Mouse (Mus musculus): ENCODE measurements around the gene Ipo4. TPM values are rescaled to one million over a fixed set of nuclear protein-coding genes. Genes with fewer than 3 reads are reported as not detected.

Ipo4 gene
- 10 to 100 TPM; 12.2 to 12.4 TPM for total RNA-seq (2023)

DNA sequence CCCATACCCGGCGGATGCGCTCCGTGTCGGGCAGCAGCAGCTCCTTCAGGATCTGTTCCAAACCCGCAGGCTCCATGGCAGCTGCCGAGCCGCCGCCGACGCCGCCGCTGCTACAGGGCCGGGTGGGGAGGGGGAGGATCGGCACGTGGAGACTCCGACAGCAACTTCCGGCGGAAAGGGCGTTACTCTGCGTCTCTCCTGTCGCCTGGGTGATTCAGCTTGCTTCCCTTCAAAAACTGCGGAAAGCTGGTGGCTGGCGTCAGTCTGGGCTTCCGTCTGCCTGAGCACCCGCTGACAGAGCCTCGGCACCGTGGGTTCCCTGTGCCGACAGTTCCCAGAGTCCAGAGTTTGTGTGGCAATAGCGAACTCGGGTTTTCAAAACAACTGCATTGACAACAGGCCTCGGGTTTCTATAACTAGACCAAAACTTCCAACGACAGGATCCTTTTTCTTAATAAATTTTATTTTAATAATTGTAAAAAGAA, at the start of gene Ipo4:
Gene Ipo4, minus strand, starts transcription at position 435 of the 485 bp plus-strand sequence.

DNA sequence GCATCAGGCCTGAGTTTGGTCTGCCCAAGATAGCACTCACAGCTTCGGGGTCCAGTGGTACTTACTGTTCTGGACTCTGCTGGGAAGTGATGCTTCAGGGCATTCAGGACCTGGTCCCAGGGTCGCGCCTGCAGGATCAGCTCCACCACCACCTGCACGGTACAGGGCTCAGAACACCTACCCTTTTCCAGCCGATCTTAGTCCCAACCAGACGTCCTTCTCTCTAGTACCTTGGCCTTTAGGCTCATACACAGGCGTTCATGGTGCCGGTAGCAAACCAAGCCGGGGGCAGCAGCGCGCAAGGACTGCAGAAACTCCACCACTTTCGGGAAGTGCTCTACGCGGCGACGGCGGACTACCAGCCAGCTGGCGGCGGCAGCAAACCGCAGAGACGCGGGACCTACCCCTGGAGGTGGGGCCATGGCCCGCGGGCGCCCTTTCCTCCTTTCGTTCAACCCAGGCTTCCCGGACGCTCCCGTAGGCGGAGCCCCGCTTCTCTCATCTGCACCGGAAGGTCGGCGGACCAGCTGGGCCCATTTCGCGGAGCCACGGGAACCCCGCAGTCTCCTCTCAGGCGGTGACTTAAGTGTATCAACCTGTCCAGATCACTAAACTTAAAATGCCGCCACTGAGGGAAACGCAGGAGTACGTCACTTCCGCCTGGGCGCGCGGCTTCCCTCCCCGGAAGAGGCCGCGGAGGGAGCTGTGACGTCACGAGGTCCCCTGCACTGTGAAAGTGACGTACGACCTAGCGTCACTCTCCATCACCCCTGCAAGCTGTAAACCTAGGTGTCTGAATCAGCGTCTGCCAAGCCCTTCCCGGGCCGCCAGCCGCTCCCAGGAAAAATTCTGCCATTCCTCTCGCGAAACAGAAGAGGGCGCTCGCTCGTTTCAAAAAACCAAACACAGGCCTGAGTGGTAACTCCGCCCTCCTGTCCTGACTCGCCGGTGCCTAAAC, 45.7 kb upstream of the Ipo4 start, which contains the start of gene Tinf2:
Gene Tinf2, minus strand, starts transcription at position 661 of the 958 bp plus-strand sequence.

DNA sequence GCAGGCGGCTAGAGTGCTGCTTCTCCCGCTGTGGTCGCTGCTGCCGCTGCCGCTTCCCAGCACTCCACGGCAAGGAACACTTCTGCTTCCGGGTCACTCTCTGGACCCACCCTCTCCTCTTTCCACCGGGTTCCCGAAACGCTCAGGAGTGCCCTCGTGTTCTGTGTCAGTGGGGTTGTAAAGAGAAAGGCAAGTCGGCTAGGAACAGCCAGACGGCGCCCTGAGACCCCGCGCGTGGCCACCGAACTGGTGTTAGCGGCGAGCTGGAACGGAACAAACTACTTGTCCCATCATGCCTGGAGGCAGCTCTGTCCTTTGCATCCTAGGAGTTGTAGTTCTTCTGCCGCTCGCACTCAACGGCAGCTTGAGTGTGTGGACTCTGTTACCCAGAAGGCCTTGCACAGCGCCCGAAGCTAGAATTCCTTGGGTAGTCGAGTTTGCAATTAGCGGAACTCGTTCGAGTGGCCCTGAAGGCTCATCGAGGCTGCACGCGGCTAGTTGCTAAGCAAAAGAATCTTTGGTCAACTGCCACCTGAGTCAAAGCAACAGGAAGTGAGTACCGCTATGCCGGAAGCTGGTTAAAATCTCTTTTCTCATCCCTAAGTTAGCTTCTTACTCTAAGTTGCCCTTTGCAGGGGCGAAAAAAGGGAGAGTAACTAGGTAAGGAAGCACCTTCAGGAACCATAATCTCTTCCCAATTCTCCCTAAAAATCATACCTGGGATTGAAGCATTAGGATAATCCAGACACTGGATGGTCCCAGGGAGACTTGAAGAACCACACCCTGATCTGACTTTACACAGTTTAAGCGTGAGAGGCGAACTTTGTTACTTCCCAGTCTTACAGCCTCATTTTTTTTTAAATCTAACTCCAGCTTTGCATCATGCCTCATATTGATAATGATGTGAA, 36.3 kb upstream of the Ipo4 start, which contains the start of the genes Gmpr2 and Nedd8:
Gene Gmpr2, plus strand, starts transcription at position 109 of the 908 bp plus-strand sequence.
Gene Nedd8, minus strand, starts transcription at position 292 of the 908 bp plus-strand sequence.

DNA sequence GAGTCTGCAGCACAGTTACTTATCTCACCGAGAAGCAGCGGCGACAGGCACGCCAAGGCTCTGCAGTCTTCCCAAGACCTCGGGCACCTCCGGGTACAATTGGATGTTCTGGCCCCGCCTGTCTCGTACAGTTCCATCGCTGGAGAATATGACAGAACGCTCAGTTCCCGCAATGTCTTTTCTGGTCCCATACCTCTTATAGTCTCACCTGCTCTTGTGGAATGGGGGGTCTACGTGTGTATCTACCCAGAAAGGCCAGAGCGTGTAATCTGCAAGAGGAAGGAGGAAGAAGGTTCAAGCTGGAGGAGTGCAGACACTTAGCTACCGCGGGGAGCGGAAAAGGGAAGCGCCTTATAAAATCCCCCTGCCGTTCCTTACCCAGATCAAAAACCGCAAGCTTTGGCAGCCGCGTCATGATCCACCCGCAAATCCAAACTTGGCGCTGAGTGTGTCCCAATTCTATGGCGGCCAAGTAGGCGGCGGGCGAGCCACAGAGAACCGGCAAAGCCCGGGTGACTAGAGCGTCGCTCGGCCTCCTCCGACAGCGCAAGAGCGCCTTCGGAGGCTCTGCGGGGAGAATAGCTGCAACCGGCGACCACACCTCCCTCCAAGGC, 24.3 kb upstream of the Ipo4 start, which contains the start of gene Mdp1:
Gene Mdp1, minus strand, starts transcription at position 549 of the 614 bp plus-strand sequence.

DNA sequence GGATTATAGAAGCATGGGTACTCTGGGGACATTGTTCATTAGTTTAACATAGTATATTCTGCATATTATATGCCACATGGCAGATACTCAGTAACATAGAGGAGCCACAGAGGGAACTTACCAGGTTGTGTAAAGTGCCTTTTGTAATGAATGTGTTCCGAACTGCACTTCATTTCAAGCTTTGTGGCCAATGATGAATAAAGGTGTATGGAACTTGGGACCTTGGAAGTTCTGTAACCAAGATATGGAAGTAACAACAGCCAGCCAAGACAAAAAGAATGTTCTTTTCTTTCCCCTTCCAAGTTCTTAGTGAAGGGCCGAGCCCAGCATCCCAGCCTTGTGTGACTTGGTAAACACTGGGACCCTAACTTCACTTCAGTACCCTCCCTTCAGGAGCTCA, 14.1 kb upstream of the Ipo4 start, which contains the start of gene Tssk4:
Gene Tssk4, plus strand, starts transcription at position 301 of the 400 bp plus-strand sequence.

DNA sequence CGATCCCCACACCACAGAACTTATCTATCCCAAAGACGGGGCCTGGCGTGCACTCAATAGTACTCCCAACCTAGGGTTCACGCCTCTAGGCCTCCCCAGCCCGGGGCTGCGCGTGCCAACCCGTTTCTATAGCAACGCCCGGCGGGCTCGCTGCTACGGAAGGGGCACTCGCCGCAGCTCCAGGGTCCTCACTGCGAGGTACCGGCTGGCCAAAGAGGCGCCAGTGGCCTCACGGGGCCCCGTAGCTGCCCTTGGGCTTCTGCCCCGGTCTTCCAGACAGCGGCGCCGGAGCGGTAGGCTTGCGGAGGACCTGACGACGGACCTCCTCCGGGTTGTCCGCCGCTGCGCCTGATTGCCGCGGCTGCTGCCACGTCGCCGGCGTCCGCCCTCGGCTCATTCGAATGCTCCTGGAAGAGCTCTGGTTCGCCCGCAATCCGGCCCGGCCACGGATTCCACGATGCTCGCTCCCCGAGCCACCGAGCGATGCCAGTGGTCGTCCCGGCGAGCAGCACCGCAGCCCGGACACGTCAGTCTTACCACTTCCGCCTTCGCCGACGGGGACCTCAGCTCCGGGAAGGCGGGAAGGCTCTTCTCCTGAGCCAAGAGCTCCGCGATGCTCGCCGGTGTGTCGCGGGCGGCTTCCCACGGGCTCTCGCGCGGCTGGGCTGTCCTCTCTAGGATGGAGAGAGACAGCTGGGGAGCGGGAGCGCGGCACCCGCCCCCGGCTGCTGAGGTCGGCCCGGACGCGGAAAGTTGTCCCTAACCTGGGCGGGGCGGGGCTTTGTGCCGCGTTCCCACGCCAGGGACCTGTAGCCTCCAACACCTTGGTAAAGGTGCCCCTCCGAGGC, 7.5 kb upstream of the Ipo4 start, which contains the start of gene Tm9sf1:
Gene Tm9sf1, minus strand, starts transcription at position 747 of the 848 bp plus-strand sequence.

DNA sequence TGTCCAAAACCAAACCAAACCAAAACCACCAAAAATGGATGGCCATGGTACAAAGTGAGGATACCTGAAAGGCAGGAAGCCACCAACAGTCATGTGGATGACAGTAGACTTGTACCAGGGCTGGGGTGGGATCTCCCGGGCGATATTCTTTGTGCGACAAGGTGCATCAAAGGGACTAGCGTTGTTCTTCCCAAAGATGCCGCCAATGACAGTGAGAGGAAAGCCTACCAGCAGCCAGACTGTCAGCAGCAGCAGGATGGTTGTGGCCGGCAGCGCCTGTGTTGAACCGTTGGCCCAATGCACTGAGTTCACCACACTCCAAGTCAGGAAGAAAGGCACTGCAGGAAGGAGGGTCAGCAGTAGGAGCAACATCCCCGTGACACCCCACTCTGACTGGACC, 2.0 kb upstream of the Ipo4 start, which contains the start of gene Gm49378:
Gene Gm49378, minus strand, starts transcription at position 101 of the 400 bp plus-strand sequence.

DNA sequence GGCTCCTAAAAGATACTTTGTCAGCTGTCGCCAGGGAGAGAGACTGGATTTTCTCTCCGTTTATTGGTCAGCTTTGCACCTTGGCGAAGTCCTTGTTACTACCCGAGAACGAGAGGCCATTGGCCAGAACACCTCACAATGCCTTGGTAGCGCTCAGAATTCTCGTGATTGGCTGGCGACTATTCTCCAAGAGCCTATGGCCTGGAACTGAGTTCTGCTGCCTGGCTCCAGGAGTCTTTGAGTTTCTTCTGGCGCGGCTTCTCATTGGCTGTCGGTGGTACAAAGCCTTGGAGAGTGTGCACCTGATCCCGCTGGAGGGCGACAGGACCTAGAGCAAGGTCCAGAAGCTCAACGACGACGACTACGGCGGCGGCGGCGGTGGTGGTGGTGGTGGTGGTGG, 17.9 kb downstream of the Ipo4 start, which contains the start of gene Rec8:
Gene Rec8, plus strand, starts transcription at position 216 of the 400 bp plus-strand sequence.

DNA sequence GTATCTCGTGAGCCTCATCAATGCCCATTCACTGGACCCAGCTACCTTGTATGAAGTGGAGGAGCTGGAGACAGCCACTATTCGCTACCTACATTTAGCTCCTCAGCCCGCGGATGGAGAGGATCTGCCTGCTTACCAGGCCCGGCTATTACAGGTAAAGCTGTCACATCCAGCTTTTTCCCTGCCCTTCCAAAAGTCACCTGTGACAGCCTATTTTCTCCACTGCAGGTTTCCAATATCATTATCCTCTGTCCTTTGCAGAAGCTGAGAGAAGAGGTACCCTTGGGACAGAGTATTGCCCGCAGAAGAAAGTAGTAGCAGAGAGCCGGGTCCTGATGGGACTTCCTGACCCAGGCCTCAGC, 32.5 kb downstream of the Ipo4 start, which contains the start of gene Irf9:
Gene Irf9, plus strand, starts transcription at position 301 of the 362 bp plus-strand sequence.

DNA sequence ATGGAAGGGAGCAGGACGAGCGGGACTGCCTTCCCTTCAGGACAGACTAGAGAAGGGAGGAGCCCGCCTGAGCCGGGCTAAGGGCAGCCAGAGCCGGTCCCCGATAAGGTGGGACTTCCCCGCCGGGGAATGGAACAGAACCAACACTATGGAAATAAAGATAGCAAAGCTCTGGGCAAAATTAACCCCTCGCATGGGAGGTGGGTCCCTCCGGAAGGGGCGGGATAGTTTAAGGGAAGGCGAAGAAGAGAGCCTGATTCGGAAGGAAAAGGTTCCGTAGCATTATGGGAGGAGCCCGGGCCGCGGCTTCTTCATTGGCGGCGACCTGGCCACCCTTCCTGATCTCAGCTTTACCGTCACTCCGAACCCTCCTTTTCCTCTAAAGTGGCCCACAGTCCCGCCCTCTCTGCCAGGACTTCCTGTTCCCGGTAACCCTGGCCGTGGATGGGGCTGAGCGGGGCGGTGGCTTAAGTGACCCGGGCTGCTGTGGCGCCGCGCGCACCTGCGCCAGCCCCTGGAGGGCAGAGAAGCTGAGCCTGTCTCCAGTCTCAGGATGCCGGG, 44.3 kb downstream of the Ipo4 start, which contains the start of gene Rnf31:
Gene Rnf31, plus strand, starts transcription at position 378 of the 561 bp plus-strand sequence.

DNA sequence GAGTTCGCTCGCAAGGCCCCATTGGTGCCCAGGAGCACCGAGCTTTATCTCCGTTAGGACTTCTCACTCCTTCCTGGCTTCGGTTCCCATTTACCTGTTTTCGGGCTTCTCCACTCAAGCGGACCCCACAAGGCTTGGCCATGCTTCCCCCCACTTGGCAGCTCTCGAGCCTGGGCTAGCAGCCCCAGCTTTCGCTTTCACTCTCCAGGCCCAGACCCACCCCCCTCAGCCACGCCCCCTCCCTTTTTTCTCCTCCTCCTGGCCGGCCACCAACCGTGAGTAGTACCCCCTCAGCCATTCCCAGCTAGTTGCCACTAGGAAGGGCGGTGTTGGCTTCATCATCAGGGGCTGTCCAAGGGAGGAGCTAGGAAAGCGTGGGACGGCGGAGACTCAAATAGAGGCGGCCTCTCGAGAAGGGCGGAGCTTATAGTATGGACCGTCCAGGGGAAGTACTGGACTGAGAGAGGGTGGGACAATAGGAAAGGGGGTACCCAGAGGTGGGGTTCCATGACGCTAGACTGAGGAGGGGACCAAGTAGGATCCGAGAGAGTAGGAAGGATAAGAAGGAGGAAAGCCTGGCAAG, 44.9 kb downstream of the Ipo4 start, which contains the start of gene Psme2:
Gene Psme2, minus strand, starts transcription at position 366 of the 583 bp plus-strand sequence.

DNA sequence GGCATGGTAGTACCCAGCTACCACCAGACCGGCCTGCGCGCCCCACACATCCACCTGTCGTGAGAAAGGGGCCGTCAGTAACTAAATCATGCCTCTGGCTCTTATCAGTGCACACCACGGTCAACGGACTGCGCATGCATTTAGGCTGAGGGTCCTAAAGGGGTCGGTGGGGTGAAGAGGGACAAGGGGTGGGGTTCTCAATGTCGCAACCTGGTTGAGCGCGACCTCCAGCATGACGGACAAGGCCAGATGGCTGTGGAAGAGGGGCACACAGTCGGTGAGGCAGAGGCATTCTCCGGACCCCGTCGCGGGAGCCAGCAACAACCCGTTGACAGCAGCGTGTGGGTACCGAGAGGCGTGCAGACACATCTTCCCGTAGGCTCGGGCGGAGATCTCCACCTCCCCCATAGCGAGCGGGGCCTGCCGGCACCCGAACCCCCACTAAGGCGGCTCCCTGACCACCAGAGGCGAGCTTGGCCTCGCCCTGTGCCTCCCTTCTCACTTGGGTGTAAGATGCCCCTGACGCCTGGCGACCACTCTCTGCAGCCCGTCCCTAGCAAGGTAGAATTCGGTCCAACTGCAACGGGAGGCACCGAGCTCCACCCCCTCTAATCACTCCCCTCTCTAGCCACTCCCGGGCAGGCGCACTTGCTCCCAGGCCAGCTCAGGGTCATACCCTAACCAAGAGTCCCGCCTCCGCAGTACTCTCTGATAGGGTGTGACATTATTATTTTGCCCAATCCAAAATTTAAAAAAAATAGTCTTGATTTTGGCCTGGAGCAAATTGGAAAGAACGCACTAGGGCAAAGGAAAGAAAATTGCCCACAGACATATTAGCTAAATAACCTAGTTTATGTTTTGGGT, 50.8 kb downstream of the Ipo4 start, which contains the start of gene Emc9:
Gene Emc9, minus strand, starts transcription at position 601 of the 864 bp plus-strand sequence.

DNA sequence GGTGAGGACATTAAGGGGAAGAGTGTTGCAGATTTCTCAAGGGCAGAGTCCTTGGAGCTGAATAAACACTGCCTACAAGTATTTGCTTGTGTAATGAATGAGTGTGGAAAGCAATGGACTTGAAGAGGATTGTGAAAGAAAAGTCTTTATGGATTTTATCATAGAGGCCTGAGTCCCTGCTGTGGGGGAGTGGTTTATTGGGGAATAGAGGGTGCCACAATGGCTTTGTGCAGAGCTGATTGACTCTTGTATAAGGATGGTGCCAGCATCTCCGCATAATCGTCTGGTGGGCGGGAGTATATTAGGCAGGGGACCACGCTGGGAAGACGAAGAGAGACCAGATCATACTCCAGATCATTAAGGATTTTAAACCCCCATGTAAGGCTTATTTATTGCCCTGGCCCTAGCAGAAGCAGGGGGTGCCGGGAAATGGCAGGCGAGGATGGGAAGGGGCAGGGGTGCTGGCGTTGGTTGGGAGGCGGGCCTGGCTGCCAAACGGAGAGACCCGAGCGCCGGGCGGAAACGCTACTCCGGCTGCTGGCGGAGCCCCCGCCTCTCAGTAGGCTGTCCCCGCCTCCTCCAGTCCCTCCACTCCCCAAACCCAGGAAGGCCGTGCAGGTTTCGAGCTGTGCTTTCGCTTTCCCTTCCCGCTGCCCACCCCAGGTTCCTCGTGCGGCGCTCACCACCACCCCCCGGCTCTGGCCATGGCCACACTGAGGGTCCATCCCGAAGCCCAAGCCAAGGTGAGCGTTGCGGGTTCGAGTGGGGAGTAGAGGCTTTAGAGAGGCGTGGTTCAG, 57.7 kb downstream of the Ipo4 start, which contains the start of gene Psme1:
Gene Psme1, plus strand, starts transcription at position 253 of the 797 bp plus-strand sequence.

Other genes with a start within 250 kb of the Ipo4 start
- gene Dhrs4, start 157.2 kb downstream of the Ipo4 start, total RNA-seq (2023): 10 to 100 TPM; 14.0 to 26.8 TPM
- gene Carmil3, start 145.3 kb downstream of the Ipo4 start, total RNA-seq (2023): under 1 TPM; 0.11 to 0.35 TPM
- not detected for gene Cpne6, start 125.5 kb downstream of the Ipo4 start, total RNA-seq (2023)
- not detected for gene Nrl, start 111.0 kb downstream of the Ipo4 start, total RNA-seq (2023)
- gene Pck2, start 95.7 kb downstream of the Ipo4 start, total RNA-seq (2023): 10 to 100 TPM; 28.8 to 36.8 TPM
- 10 to 100 TPM; 48.3 to 50.3 TPM for gene Dcaf11, start 76.0 kb downstream of the Ipo4 start, total RNA-seq (2023)
- 10 to 100 TPM in 1 of 2 experiments, 1 to 10 TPM in 1; 8.6 to 10.4 TPM for gene A730061H03Rik, start 75.6 kb downstream of the Ipo4 start, total RNA-seq (2023)
- not detected for gene Fitm1, start 60.3 kb downstream of the Ipo4 start, total RNA-seq (2023)
- 100 to 1,000 TPM; 144 to 155 TPM for gene Psme1, start 57.8 kb downstream of the Ipo4 start, total RNA-seq (2023)
- gene Emc9, start 50.7 kb downstream of the Ipo4 start, total RNA-seq (2023): 1 to 10 TPM; 4.9 to 6.6 TPM
- gene Psme2, start 44.8 kb downstream of the Ipo4 start, total RNA-seq (2023): 100 to 1,000 TPM; 191 to 193 TPM
- 10 to 100 TPM; 51.6 to 55.7 TPM for gene Rnf31, start 44.2 kb downstream of the Ipo4 start, total RNA-seq (2023)
- 10 to 100 TPM; 41.1 to 56.8 TPM for gene Irf9, start 32.4 kb downstream of the Ipo4 start, total RNA-seq (2023)
- 1 to 10 TPM; 1.2 to 3.1 TPM for gene Rec8, start 17.9 kb downstream of the Ipo4 start, total RNA-seq (2023)
- 1 to 10 TPM in 1 of 2 experiments, under 1 TPM in 1; 0.31 to 1.2 TPM for gene Gm49378, start 1.9 kb upstream of the Ipo4 start, total RNA-seq (2023)
- 10 to 100 TPM; 34.3 to 37.8 TPM for gene Tm9sf1, start 7.8 kb upstream of the Ipo4 start, total RNA-seq (2023)
- gene Tssk4, start 14.2 kb upstream of the Ipo4 start, total RNA-seq (2023): 1 to 10 TPM; 2.0 to 3.4 TPM
- 10 to 100 TPM; 15.9 TPM for gene Mdp1, start 24.6 kb upstream of the Ipo4 start, total RNA-seq (2023)
- gene Gmpr2, start 36.0 kb upstream of the Ipo4 start, total RNA-seq (2023): 10 to 100 TPM; 14.6 to 15.9 TPM
- 100 to 1,000 TPM; 178 to 185 TPM for gene Nedd8, start 36.2 kb upstream of the Ipo4 start, total RNA-seq (2023)
- 10 to 100 TPM; 60.2 to 61.1 TPM for gene Tinf2, start 45.9 kb upstream of the Ipo4 start, total RNA-seq (2023)
- gene Tgm1, start 78.0 kb upstream of the Ipo4 start, total RNA-seq (2023): 1 to 10 TPM; 1.3 to 2.2 TPM
- gene Rabggta, start 86.3 kb upstream of the Ipo4 start, total RNA-seq (2023): 10 to 100 TPM; 21.0 to 23.4 TPM
- 10 to 100 TPM; 57.3 to 62.3 TPM for gene Dhrs1, start 109.7 kb upstream of the Ipo4 start, total RNA-seq (2023)
- gene Nop9, start 109.7 kb upstream of the Ipo4 start, total RNA-seq (2023): 10 to 100 TPM; 14.8 to 20.7 TPM
- gene Cideb, start 122.5 kb upstream of the Ipo4 start, total RNA-seq (2023): under 1 TPM; 0.33 to 0.57 TPM
- gene Ltb4r2, start 125.5 kb upstream of the Ipo4 start, total RNA-seq (2023): under 1 TPM; 0.55 to 0.61 TPM
- gene Ltb4r1, start 130.0 kb upstream of the Ipo4 start, total RNA-seq (2023): 100 to 1,000 TPM; 205 to 213 TPM
- under 1 TPM; 0.29 to 0.77 TPM for gene Adcy4, start 148.1 kb upstream of the Ipo4 start, total RNA-seq (2023)
- 10 to 100 TPM; 32.4 to 37.6 TPM for gene Ripk3, start 152.9 kb upstream of the Ipo4 start, total RNA-seq (2023)
- gene Nfatc4, start 187.2 kb upstream of the Ipo4 start, total RNA-seq (2023): not detected
- gene Nynrin, start 218.1 kb upstream of the Ipo4 start, total RNA-seq (2023): 1 to 10 TPM; 2.9 to 4.2 TPM
- 1 to 10 TPM in 1 of 2 experiments, under 1 TPM in 1; 0.53 to 1.3 TPM for gene Cbln3, start 248.4 kb upstream of the Ipo4 start, total RNA-seq (2023)
- 10 to 100 TPM; 62.4 to 74.0 TPM for gene Khnyn, start 249.0 kb upstream of the Ipo4 start, total RNA-seq (2023)